Mouse (Mus musculus) forebrain, embryonic 16.5 days (tissue): ENCODE results near the gene Efhd2. TPM values are rescaled to one million over a fixed set of nuclear protein-coding genes. Genes with fewer than 3 reads are reported as not detected.

ENCODE experiments used
- ATAC-seq: fragments of 200-750 bp; cut with Nextera tagmentation; 2 replicates; pipeline ENCODE4 v1.8.0; 2017; ENCODE audit warnings: mild to moderate bottlenecking, moderate library complexity
- H3K27ac ChIP-seq: fragments of 300-500 bp; sonication (generic); 2 replicates; pipeline ENCODE4 v1.5.1; 2014; ENCODE audit warnings: low read length, control low read depth
- H3K27me3 ChIP-seq: fragments of 300-500 bp; sonication (generic); replicated peaks from 2 replicates; pipeline ENCODE4 v1.6.1; 2014; ENCODE audit warnings: low read length; ENCODE audit not compliant: control insufficient read depth, insufficient read depth
- H3K36me3 ChIP-seq: fragments of 300-500 bp; sonication (generic); 2 replicates; pipeline ENCODE4 v1.6.1; 2014; ENCODE audit not compliant: control insufficient read depth, insufficient read depth
- H3K4me1 ChIP-seq: fragments of 300-500 bp; sonication (generic); replicated peaks from 2 replicates; pipeline ENCODE4 v1.6.1; 2014; ENCODE audit warnings: low read length; ENCODE audit not compliant: control insufficient read depth, insufficient read depth
- H3K4me2 ChIP-seq: fragments of 300-500 bp; sonication (generic); 2 replicates; pipeline ENCODE4 v1.6.1; 2014; ENCODE audit warnings: mild to moderate bottlenecking, low read length, control low read depth
- H3K4me3 ChIP-seq: fragments of 300-500 bp; sonication (generic); replicated peaks from 2 replicates; pipeline ENCODE4 v1.5.1; 2014; ENCODE audit warnings: mild to moderate bottlenecking, low read length, control low read depth
- H3K9ac ChIP-seq: fragments of 300-500 bp; sonication (generic); replicated peaks from 2 replicates; pipeline ENCODE4 v1.6.1; 2014; ENCODE audit warnings: low read depth, low read length, control low read depth
- H3K9me3 ChIP-seq: fragments of 300-500 bp; sonication (generic); 2 replicates; pipeline ENCODE4 v1.6.1; 2016; ENCODE audit warnings: low read length; ENCODE audit not compliant: control insufficient read depth
- WGBS: fragments of 180-500 bp; shearing (Covaris S2); extraction: QIAGEN DNeasy Blood & Tissue Kit; methylation state at CpG from one replicate; pipeline ENCODE4 v1.1.7; 2014; 5-methylcytosine and 5-hydroxymethylcytosine counted together
- polyA plus RNA-seq: library from polyadenylated mRNA; unstranded; fragments of >200 nt; fragmentation: Nextera tagmentation; extraction: Ambion mirVana; gene quantifications from 2 replicates; pipeline ENCODE4 v1.2.1, GENCODE M21; 2015

Efhd2 gene
- polyA plus RNA-seq, 1 experiment from 2014 or later = 69.9 TPM

GRCm38 (mm10) chr4:141822089-141822488 lies 52.6 kb downstream of the Efhd2 start:
- no peaks in the 10 kb centered on the region for H3K9me3 ChIP-seq
- no peak overlapping the region for H3K4me3 ChIP-seq
- no peak overlapping the region for H3K9ac ChIP-seq
- ATAC-seq = no peak
- no peak overlapping the region for H3K27ac ChIP-seq
- no peak overlapping the region for H3K4me2 ChIP-seq
- 84% methylated on average over 10 of the region's 10 CpGs for WGBS
- no peaks in the 10 kb centered on the region for H3K36me3 ChIP-seq
- H3K27me3 ChIP-seq = no peaks in the 10 kb centered on the region
- H3K4me1 ChIP-seq = no peaks in the 10 kb centered on the region

GRCm38 (mm10) chr4:141821178-141821577 lies 53.5 kb downstream of the Efhd2 start:
- H3K36me3 ChIP-seq = no peaks in the 10 kb centered on the region
- no peaks in the 10 kb centered on the region for H3K9me3 ChIP-seq
- no peak overlapping the region for H3K9ac ChIP-seq
- WGBS = 84% methylated on average over 3 of the region's 3 CpGs
- no peak overlapping the region for H3K27ac ChIP-seq
- H3K27me3 ChIP-seq = no peaks in the 10 kb centered on the region
- no peak for ATAC-seq
- H3K4me3 ChIP-seq = no peak overlapping the region
- H3K4me1 ChIP-seq = no peaks in the 10 kb centered on the region
- no peak overlapping the region for H3K4me2 ChIP-seq

GRCm38 (mm10) chr4:141819316-141819715 lies 55.4 kb downstream of the Efhd2 start:
- no peak for ATAC-seq
- Histone ChIP-seq H3K4me1 (no peaks in the 10 kb centered on the region), H3K27me3 (no peaks in the 10 kb centered on the region), H3K9me3 (no peaks in the 10 kb centered on the region), H3K36me3 (no peaks in the 10 kb centered on the region), H3K4me2 (no peak overlapping the region), H3K4me3 (no peak overlapping the region), H3K9ac (no peak overlapping the region), H3K27ac (no peak overlapping the region)
- WGBS = 95% methylated on average over 7 of the region's 7 CpGs

- Histone ChIP-seq H3K27me3 (no peaks in the 10 kb centered on the region), H3K4me3 (no peak overlapping the region), H3K27ac (no peak overlapping the region), H3K4me2 (no peak overlapping the region), H3K9ac (no peak overlapping the region), H3K4me1 (no peaks in the 10 kb centered on the region), H3K36me3 (no peaks in the 10 kb centered on the region), H3K9me3 (no peaks in the 10 kb centered on the region)
- WGBS = 91% methylated on average over 13 of the region's 13 CpGs
- no peak for ATAC-seq
These were observed 55.9 kb downstream of the Efhd2 start for GRCm38 (mm10) chr4:141818861-141819260.

GRCm38 (mm10) chr4:141817706-141818105 lies 57.0 kb downstream of the Efhd2 start:
- WGBS = 52% methylated on average over 10 of the region's 10 CpGs
- H3K4me2 ChIP-seq = no peak overlapping the region
- no peaks in the 10 kb centered on the region for H3K9me3 ChIP-seq
- no peak overlapping the region for H3K4me3 ChIP-seq
- H3K9ac ChIP-seq = no peak overlapping the region
- H3K4me1 ChIP-seq = no peaks in the 10 kb centered on the region
- H3K27me3 ChIP-seq = no peaks in the 10 kb centered on the region
- ATAC-seq = no peak
- H3K27ac ChIP-seq = no peak overlapping the region
- no peaks in the 10 kb centered on the region for H3K36me3 ChIP-seq

- Histone ChIP-seq H3K9ac (no peak overlapping the region), H3K27ac (no peak overlapping the region), H3K9me3 (no peaks in the 10 kb centered on the region), H3K4me2 (no peak overlapping the region), H3K4me1 (no peaks in the 10 kb centered on the region), H3K36me3 (no peaks in the 10 kb centered on the region), H3K4me3 (no peak overlapping the region), H3K27me3 (no peaks in the 10 kb centered on the region)
- ATAC-seq = no peak
- 54% methylated on average over 14 of the region's 14 CpGs for WGBS
These were observed 57.7 kb downstream of the Efhd2 start for GRCm38 (mm10) chr4:141816776-141817655.

- no peak overlapping the region for H3K4me2 ChIP-seq
- H3K9ac ChIP-seq = no peak overlapping the region
- no peak overlapping the region for H3K4me3 ChIP-seq
- WGBS = 91% methylated on average over 7 of the region's 7 CpGs
- no peak for ATAC-seq
- H3K27me3 ChIP-seq = no peaks in the 10 kb centered on the region
- H3K27ac ChIP-seq = no peak overlapping the region
- H3K36me3 ChIP-seq = no peaks in the 10 kb centered on the region
- no peaks in the 10 kb centered on the region for H3K9me3 ChIP-seq
- no peaks in the 10 kb centered on the region for H3K4me1 ChIP-seq
These were observed 58.5 kb downstream of the Efhd2 start for GRCm38 (mm10) chr4:141816267-141816666.

- H3K4me2 ChIP-seq = no peak overlapping the region
- H3K4me1 ChIP-seq = no peaks in the 10 kb centered on the region
- H3K27me3 ChIP-seq = no peaks in the 10 kb centered on the region
- no peak overlapping the region for H3K9ac ChIP-seq
- 97% methylated on average over 7 of the region's 7 CpGs for WGBS
- peaks cover 11% of the 10 kb centered on the region; the same call in 1 of the 2 replicates for H3K36me3 ChIP-seq
- no peak overlapping the region for H3K27ac ChIP-seq
- H3K9me3 ChIP-seq = no peaks in the 10 kb centered on the region
- no peak for ATAC-seq
- no peak overlapping the region for H3K4me3 ChIP-seq
These were observed 63.3 kb downstream of the Efhd2 start for GRCm38 (mm10) chr4:141811375-141811774.

- H3K36me3 ChIP-seq = peaks cover 11% of the 10 kb centered on the region; the same call in 1 of the 2 replicates
- no peak overlapping the region for H3K4me2 ChIP-seq
These were observed 63.7 kb downstream of the Efhd2 start for GRCm38 (mm10) chr4:141810975-141811374.

More at GRCm38 (mm10) chr4:141810975-141811374, 63.7 kb downstream of the Efhd2 start:
- 98% methylated on average over 2 of the region's 2 CpGs for WGBS
- Histone ChIP-seq H3K27me3 (no peaks in the 10 kb centered on the region), H3K27ac (no peak overlapping the region), H3K4me1 (no peaks in the 10 kb centered on the region), H3K9ac (no peak overlapping the region), H3K4me3 (no peak overlapping the region), H3K9me3 (no peaks in the 10 kb centered on the region)
- no peak for ATAC-seq
